18 mouse cellular contexts compared by ENCODE assay signal in genomic region chr7:49538360-49538759, GRCm38 (mm10).
"Had no signal": no experiment of that assay in that cellular context is flagged by ENCODE, and none has a peak within 500 bp of the region (broad histone marks: within the 10 kb centered on the region; RNA-seq: fewer than 3 reads in every experiment).

No protein-coding gene starts in this region.

- H3K27me3 ChIP-seq: limb, embryonic 12.5 days; limb, embryonic 15.5 days; liver, embryonic 13.5 days; neural tube, embryonic 12.5 days; neural tube, embryonic 15.5 days had no signal

- H3K4me2 ChIP-seq: limb, embryonic 12.5 days; limb, embryonic 15.5 days; liver, embryonic 13.5 days; midbrain, embryonic 11.5 days; neural tube, embryonic 12.5 days; neural tube, embryonic 15.5 days had no signal

- H3K9ac ChIP-seq: limb, embryonic 12.5 days; limb, embryonic 15.5 days; liver, embryonic 13.5 days; neural tube, embryonic 12.5 days; neural tube, embryonic 15.5 days had no signal

- H3K27ac ChIP-seq: limb, embryonic 12.5 days; limb, embryonic 15.5 days; liver, embryonic 13.5 days; neural tube, embryonic 12.5 days; neural tube, embryonic 15.5 days; stomach, postnatal 0 days had no signal

- H3K9me3 ChIP-seq: limb, embryonic 12.5 days; limb, embryonic 15.5 days; liver, embryonic 13.5 days; neural tube, embryonic 12.5 days; neural tube, embryonic 15.5 days had no signal

- H3K4me1 ChIP-seq: limb, embryonic 12.5 days; limb, embryonic 15.5 days; neural tube, embryonic 12.5 days had no signal

- H3K4me3 ChIP-seq: limb, embryonic 12.5 days; limb, embryonic 15.5 days; liver, embryonic 13.5 days; neural tube, embryonic 12.5 days; neural tube, embryonic 15.5 days had no signal

- DNase-seq: kidney, postnatal 10 days; left cerebral cortex, postnatal 4 days; liver, embryonic 13.5 days; lung, adult 2 months; lung, postnatal 14 days; lung, postnatal 4 days; midbrain, embryonic 14.5 days; right cerebral cortex, adult 18-20 months; right cerebral cortex, postnatal 14 days; right cerebral cortex, postnatal 4 days; thymus, adult 18-20 months; thymus, postnatal 36 days had no signal

- H3K36me3 ChIP-seq: limb, embryonic 12.5 days; liver, embryonic 13.5 days; neural tube, embryonic 12.5 days; neural tube, embryonic 15.5 days had no signal
